Mouse (Mus musculus) kidney, postnatal 25 days (tissue): ENCODE data around the gene Cfap100.

Experiments
- DNase-seq, 2 experiments: peaks; one replicate each; pipeline ENCODE4 v3.0.0; 2021; ENCODE audit warnings: mixed read lengths in 2 of 2

Cfap100 gene

DNA sequence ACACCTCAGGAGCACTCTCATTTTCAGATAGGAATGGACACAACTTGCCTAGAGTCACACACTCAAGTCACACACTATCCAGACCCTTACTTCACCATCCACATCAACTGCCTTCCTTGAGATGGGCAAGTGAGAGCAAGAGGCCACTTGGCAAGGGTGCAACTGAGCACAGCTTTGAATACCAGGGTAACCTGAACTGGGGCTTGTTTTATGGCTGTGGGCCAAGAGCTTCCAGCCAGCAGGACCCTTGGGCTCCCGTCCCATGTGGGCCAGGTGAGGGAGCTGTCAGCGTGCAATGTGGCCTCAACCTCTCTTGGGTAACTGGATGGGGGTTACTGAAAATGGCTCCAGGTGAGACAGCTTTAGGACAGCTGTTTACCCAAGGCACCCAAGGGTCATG is 28.8 kb upstream of the Cfap100 start:
- DNase-seq = peak; percentile 60 to 83

DNA sequence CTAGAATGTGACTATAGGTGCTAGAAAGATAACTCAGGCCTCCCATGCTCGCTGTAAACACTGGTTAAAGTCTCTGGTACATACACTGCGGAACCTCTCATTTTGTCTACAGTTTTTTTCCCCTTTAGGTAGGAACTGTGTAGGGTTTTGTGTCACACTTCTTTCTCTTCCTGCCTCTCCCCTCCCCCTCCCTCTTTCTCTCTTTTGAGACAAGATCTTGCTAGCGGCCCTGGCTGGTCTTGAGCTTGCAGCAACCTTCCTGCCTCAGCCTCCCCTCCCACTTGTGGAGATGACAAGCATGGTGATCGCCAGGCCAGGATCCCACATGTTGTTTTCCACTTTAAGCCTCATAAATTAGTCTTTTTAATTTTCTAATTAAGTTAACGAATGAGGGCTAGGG is 25.2 kb upstream of the Cfap100 start:
- no peak for DNase-seq

DNA sequence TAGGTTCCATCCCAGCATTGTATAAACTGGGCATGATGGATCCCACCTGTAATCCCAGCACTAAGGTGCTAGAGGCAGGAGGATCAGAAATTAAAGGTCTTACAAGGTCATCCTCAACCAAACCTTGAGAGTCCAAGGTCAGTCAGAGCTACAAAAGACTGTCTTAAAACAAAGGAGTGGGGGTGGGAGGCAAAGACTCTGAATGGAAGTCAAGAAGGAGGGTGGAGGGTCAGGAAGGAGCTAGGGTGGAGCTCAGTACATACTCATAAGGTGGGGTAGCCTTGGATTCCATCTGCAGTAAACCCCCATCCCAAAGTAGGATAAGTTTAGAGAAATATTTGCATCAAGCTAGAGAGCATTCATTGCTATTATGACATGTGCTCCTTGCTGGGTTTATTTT is 24.0 kb upstream of the Cfap100 start:
- no peak for DNase-seq

DNA sequence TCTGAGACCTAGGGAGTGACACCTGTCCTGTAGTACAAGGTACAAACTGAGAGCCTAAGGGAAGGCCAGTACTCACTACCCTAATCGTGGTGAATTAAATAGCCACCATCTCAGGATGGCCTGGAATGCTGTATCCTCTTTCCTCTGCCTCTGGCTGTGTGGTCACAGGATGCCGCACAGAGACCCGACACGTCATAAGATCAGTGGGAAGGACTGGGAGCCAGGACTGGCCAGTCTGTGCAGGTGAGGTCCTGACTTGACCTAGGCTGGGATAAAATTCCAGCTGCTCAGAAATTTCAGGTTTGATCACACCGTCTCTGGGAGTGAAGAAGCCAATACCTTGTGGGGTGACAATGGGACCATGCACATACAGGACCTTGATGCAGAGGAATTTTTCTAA is 22.9 kb upstream of the Cfap100 start:
- peak in 1 of 2 experiments; percentile 52 for DNase-seq

DNA sequence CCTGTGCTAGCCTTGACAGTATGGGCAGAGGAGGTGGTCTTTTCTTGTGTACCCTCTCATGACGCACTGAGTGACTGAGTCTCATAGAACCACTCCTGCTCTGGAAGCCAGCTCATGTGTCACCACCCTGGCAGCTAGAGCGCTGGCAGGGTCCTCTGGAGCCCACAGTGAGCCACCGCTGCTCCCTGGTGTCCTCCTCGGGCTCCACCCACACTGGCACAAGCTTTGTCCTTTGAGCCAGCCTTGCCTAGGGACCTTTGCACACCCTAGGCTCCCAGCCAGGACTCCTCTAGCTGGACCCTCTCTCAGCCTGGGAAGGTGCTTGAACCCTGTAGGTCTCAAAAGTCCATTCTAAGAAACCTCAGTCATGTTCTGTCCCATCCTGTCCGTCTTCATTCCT is 22.1 kb upstream of the Cfap100 start:
- peak; percentile 89 to 96 for DNase-seq

DNA sequence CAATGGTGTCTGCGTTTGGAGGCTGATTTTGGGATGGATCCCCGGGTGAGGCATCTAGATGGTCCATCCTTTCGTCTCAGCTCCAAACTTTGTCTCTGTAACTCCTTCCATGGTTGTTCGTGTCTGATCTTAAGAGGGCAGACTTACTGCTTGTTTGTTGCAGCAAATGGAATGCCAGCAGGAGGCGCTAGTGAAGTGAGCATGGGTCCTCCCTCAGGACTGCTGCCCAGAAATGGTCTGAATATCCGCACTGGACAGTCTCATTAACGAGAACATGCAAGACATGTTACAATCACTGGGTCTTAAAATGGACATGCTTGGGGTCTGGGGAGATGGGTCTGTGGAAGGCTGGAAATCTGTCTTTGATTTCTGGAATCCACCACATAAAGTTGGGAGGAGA is 21.6 kb upstream of the Cfap100 start:
- DNase-seq = peak; percentile 93 to 98

DNA sequence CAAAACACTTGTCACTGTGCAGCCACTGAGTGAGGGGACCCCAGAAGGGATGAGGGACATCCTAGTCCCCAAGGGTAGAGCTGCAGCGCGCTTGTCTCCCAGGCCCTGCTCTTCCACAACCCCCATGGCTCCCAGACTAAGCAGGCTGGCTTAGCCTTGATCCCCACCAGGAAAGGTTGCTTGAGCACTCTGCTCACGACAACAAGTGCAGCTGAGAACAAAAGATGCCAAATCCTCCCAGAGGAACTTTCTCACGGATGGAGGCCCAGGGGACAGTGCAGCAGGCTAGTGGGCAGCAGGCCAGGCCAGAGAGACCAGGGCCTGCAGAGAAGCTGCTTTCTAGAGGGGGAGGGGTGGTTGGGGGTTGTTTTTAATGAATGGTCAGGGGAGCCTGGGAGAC is 18.3 kb upstream of the Cfap100 start:
- peak in 1 of 2 experiments; percentile 36 for DNase-seq

DNA sequence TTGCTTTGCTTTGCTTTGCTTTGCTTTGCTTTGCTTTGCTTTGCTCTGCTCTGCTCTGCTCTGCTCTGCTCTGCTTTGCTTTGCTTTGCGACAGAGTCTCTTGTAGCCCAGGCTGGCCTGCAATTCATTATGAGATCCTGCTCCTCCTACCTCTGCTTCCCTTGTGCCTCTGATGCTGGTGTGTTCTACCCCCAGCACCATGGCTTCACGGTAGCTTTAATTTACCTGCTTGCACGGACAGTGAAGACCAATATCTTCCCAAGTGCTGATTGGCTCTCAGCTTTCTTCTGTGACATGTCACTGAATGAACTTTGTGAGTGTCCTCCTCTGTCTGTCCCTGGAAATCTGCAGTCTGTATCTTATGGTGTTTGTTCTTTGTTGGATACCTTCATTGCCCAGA is 8.4 kb upstream of the Cfap100 start:
- DNase-seq = no peak

DNA sequence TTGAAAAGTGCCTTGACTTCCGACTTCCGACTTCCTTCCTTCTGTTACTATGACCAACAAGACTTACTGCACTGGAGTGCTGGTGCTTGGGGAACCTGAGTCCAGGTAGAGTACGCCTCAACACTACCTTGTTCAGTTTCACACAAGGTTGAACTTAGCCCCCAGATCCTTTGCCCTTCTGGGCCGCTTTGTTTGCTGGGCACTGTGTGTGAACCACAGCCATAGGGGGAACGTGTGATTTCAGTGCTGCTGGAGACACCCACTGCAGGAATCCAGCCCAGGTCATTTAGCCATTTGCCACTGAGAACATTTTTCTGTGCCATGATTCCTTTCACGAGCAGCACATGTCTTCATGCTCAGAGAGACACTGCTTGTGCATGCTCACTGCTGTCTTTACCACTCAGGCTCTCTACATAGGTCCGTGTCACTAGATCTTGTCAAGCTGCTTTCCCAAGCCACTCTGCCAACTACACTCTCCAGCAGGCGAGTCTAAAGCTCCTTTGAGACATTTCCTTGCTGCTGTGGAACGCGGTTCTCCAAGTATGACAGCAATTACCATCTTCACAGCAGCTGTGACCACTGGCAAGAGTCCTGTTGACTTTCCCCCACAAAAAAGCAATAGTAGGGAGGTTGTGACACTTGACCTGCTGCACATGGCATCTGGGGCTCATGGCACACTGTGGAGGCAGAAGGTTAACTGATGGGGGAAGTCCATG is 7.8 kb upstream of the Cfap100 start:
- DNase-seq = no peak

DNA sequence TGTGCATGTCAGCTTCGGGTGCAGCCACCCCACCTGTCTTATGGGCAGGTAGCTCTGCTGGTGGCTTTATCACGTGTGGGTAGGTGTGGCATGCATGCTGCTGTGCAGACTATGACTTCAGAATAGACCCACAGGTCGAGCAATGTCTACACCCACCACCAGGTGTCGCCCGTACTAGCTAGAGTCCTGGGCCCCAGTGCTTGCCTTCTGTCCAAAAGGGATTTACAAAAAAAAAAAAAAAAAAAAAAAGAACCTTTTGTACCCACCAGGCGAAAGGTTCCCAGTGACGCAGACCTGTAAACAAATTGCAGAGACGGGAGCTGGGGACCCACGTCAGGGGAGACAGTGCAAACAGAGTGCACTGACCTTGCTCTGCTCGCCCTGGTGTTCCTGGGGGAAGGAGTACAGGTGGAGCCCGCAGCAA is 6.6 kb upstream of the Cfap100 start:
- peak; percentile 92 to 94 for DNase-seq

DNA sequence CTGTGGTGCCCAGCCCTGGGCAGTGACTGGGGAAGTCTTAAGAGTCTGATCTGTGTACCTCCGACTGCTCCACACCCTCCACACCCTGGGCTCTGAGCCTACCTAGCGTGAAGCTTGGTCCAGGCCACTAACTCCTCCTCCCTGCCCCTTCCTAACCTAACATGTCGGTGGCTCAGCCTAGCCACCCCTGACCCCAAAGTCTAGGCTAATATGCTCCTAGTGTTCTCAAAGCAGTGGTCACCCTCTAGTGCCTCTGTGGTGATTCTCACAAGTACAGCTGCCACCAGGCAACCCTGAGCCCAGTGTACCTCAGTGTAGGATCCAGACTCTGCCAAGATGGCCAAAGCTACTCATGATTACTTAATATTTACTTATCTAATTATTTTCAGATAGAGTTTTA is 6.1 kb upstream of the Cfap100 start:
- peak in 1 of 2 experiments; percentile 44 for DNase-seq

DNA sequence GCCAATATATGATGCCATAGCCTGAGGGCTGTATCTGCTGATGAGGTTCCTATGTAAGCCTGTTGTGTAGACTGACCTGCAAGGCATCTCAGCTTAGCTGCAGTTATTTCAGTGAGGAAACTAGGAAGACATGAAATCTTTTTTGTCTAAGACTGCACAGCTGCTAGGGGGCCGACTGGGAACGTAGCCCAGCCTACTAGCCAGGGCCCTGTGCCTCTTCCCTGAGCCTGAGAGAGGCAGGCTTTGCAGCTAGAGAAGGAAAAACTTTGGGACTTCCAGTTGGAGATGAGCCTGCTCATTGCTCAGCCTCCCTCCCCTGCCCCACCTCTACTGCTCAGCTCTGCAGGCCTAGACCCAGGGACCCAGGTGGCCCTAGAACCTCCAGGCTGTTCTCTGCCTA is 2.9 kb upstream of the Cfap100 start:
- DNase-seq = no peak

DNA sequence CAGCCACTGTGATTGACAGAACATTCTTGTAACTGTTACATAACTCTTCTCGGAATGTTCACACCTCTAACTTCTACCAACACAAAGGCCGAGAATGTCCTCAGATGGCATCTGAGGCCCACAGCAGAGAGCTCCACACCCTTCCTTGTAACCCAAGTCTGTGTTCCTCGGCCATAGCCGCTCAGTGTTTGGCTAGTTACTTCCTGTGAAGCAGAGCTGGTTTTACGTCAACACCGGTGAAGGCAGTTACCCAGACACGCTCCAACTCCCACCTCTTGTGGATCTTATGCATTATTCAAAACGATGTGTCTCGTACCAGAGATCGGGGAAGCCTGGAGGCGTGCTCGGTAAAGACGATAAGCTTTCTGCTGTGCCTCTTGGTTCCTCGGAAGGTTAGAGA is 1.3 kb upstream of the Cfap100 start:
- DNase-seq = peak in 1 of 2 experiments; percentile 60

DNA sequence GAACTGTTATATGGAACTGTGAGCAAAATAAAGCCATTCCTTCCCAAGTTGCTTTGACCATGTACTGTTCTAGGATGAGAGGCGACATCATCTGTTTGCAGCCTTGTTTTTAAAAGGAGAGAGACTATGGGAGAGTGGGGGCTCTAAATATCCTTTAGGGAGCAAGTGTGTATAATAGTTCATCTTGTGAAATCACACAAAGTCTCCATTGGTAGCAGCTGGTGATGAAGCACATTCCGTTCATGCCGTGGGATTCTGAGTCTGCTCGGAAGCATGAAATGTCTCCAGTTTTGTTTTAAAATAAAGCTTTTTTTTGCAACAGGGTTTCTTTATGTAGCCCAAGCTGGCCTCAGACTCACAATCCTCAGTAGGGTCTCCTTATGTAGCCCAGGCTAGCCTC is 2.6 kb downstream of the Cfap100 start:
- no peak for DNase-seq

DNA sequence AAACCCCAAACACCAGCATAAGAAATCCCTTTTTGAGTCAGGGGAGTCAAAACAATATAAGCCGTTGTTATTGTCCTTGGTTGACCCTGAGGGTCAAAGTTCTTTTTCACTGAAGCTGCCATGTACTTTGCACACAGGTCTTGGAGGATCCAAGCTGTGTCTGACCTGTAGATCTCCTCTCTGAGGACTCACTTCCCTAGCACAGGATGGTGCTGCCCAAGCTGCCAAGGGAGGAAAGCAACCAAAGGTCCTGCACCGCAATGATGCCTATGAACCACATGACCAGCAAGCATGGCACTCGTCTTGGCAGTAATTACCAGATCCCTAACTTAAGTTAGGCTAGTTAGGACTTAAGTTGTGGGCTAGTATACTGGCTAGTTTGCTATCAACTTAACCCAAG is 3.2 kb downstream of the Cfap100 start:
- DNase-seq = no peak

DNA sequence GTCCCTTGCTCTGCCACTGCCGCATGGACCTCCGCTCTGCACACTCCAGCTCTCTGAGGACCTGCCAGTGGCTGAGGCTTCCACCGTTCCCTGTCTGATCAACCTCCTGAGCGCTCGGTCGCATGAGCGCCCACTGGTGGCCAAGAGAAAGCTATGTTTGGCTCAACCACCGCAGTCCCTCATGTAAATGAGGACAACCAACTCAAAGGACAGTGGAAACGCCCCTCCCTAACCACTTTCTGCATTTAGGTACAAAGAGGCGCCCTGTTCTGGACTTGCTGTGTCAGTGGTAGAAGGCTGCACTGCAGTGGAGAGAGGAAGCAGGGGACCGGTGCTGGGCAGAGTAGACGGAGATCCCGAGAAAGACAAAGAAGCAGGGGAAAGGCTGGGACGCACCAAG is 6.0 kb downstream of the Cfap100 start:
- peak; percentile 85 to 92 for DNase-seq

DNA sequence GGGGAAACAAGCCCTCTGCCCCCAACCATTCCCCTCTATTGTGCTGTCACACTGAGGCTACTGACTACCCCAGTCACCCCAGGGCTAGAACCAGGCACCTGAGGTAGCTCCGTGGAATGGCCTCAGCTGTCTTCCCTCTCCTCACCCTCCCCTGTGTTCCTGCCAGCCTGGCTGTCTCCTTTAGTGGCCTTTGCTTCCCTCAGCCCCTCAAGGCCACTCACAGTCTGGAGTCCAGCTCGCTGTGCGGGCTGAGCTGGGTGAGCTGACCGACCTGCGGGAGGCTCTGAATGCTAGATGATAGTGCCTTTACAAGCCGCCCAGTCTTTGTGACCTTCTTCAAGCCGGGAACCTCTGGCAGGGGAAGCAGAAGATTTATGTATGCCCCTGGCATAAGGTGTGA is 16.7 kb downstream of the Cfap100 start:
- peak in 1 of 2 experiments; percentile 46 for DNase-seq

DNA sequence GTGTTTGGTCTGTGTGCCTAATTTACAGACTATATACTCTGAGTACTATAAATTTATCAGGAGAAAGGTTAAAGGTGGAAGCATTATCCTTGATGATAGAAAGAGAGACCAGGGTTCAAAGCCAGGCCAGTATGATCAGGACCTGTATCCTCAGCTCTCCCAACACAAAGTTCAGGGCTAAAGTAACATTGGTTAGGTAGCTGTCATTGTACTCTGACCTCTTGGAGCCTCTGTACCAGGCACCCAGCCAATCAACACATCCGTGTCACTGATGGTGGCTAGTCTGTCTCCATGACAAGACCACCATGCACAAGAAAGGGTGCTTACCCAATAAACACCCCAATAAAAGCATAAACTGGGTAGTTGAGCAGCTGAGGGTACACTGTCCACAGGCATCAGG is 17.6 kb downstream of the Cfap100 start:
- peak in 1 of 2 experiments; percentile 15 for DNase-seq

DNA sequence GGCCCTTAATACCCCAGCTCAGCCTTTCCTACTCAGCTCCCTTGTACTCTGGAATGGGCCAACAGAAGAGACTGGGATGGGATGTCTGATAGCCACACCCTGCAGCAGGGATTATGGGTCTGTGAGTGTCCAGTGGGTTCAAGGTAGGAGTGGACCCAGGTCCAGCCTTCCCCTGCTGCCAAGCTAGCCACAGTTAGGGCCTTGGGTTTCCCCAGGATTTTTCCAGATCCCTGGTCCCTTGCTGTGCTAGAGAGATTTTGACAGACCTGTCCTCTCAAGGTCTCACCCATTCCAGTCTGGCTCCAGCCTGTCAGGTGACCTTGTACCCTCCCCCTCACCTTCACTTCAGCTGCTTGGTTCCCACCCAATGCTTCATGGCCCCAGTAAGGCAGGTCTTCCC is 20.0 kb downstream of the Cfap100 start:
- DNase-seq = no peak

DNA sequence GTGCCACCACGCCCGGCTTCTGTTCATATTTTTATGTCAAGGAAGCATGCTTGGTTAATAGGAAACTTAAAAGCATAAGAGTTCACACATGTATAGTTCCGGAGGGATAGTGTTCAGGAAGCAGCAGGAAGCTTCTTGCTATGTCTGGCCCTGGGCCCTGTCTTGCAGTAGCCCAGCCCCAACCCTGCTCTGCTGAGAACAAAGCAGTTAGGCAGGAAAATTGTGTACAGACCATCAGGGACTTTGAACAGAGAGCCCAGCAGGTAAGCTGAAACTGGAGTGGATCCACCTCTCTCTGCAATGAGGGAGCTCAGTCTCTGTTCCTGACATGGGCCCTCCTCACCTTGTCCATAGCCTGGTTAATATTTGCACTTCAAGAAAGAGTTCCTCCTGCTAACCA is 31.3 kb downstream of the Cfap100 start:
- DNase-seq = no peak

DNA sequence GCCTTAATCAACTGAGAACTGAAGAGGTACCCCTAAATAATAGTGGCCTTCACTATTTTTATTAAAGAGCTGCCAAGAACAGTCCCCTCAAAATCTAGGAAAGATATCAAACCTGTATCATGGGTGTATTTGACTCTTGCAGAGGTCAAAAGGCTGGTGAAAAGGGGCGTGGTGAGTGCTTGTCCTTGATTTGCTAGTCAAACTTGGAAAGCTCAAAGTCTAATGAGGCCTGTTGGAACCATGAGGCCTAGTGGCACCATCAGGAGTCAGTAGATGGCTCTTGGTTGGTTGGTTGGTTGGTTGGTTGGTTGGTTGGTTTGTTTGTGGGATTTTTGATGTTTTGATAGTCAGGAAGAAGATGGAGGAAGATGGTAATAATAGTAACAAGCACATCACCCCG is 32.8 kb downstream of the Cfap100 start:
- no peak for DNase-seq

DNA sequence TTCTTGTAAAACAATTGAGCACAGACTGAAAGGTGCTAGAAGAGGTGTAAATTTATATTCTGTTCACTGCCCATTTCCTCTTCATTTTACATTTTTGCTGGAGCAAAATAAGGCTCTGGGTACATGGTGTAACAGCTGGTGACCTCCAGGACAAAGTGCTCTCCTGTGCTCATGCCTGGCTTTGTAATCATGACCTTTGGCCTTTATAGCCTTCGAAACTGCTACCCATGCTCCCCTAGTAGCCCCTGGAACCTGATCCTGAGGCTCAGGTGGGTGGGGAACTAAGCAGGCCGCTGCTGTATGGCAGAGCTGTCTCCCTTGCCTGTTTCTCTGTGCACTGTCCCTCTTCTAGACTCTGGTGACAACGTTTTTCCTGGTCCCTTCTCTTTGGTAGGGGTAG is 34.6 kb downstream of the Cfap100 start:
- DNase-seq = peak in 1 of 2 experiments; percentile 47

DNA sequence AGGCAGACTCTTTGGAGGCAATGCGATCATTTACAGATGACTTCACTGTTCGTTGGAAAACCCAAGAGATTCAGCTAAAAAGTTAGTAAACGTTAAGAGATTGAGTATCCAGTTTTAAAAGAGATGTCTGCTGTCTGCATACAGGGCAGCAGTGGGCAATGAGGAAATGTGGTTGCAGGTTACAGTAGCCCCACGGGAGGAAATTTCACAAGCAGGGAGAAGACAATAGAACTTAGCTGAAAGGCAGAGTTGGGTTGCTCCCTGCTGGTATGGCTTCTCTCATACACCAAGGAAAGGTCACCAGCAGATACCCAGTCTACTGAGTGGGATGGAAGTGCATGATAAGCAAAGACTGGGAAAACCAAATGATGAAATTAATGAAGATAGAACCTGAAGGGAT is 38.0 kb downstream of the Cfap100 start:
- no peak for DNase-seq

DNA sequence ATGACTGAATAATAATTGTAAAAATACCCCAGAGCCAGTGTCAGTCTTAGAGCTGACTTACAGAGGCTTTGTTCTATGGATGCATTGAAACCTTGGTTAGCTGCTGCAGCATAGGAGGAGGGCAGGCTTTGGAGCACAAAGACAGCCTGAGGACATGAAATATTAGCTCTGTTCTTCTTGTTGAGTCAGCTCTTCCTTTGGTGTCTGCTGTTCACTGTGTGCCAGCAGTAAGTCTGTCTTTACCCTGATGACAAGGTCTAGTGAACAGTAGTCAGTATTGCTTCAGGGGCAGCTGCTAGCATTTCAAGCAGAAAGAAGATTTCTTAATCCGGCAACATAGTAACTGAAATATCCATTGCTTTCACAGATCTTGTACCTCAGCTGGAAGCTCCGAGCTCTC is 47.1 kb downstream of the Cfap100 start:
- no peak for DNase-seq

DNA sequence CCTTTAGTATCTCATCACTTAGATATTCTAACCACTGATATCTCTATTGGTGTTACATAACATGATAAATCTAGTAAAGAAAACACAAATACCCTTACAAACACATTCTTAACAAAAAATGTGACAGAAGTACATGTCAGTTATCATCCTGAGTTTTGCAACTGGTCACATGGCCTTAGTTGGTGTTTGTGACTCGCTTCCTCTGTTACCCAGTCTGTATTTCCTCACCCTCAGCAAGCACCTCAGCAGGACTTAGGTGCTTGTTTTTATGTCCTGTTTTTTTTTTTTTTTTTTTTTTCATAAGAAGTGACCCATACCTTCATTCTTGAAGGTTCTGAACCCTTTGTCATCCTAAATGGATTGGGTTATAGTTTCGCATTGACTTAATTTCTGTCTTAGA is 50.9 kb downstream of the Cfap100 start:
- DNase-seq = no peak
